Mouse (Mus musculus): ENCODE results near the gene Them7. TPM values are rescaled to one million over a fixed set of nuclear protein-coding genes. Genes with fewer than 3 reads are reported as not detected.

Them7 gene
- polyA plus RNA-seq, 1 experiment from 2014 or later = 0.17 TPM

Other genes with a start within 250 kb of the Them7 start
- 283 and 305 TPM in 2 replicates for gene Eif3m, start 207.2 kb upstream of the Them7 start, polyA plus RNA-seq (2014; fragmentation: Nextera tagmentation; extraction: Ambion mirVana)
- not detected in 2 replicates for gene Gm11060, start 132.3 kb upstream of the Them7 start, polyA plus RNA-seq (2014; fragmentation: Nextera tagmentation; extraction: Ambion mirVana)
- 0.52 and 0.68 TPM in 2 replicates for gene Wt1, start 97.8 kb upstream of the Them7 start, polyA plus RNA-seq (2014; fragmentation: Nextera tagmentation; extraction: Ambion mirVana)
- gene Rcn1, start 175.0 kb downstream of the Them7 start, polyA plus RNA-seq (2014; fragmentation: Nextera tagmentation; extraction: Ambion mirVana) = 69.7 and 123 TPM in 2 replicates